Mouse (Mus musculus) heart, postnatal 4 days (tissue): ENCODE measurements at regions not wholly inside any gene's neighbourhood (a gene's known extent, or its start where the extent isn't known, plus 50 kb on each side); places are given as distances from the start of the nearest gene placed in this dataset.
"Not testable (repeated sequence)": the region's sequence is repeated elsewhere in the genome, so short reads cannot be mapped to it uniquely, and the experiment has no call there.

Experiments used
- DNase-seq: peaks from one replicate; pipeline ENCODE4 v3.0.0; 2021

DNA sequence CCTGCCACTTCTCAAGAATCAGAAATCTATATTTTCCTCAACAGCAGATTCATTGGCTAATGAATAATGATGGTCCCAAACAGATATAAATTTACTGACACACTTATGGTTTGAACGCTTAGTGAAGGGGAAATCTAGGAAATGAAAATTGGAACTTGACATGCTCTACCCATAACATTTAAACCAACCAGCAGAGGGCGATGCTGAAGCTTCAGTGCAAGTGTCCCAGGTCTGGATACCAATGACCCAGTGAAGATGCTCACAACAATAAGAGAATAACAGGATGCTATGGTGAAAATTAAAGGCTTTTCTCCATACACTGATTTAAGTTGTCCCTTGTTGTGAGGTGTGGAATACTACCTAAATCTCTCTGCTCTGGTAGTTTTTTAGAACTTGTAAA, 236.0 kb upstream of the Rorb start:
- peak; percentile 19 for DNase-seq

DNA sequence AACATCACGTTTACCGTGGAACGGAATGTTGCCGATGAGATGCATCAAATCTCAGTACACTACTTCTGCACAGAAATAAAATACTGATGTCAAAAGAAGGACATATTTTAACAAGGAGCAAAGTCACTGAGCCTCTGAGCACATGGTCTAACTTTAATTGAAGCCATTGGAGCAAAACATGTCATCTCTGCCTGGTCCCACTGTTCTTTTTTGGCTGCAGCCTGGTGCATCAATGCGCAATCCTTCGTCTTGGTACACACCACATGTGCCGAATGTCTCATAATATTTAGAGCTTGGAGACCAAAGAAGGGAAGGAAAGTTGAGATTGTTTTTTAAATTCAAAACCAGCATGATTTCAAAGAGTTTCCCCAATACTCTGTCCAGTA, 233.4 kb upstream of the Rorb start:
- DNase-seq, result no peak

- DNase-seq, result peak; percentile 11
Measured at GRCm38 (mm10) chr19:19343702-19344425, 232.9 kb upstream of the Rorb start.

DNA sequence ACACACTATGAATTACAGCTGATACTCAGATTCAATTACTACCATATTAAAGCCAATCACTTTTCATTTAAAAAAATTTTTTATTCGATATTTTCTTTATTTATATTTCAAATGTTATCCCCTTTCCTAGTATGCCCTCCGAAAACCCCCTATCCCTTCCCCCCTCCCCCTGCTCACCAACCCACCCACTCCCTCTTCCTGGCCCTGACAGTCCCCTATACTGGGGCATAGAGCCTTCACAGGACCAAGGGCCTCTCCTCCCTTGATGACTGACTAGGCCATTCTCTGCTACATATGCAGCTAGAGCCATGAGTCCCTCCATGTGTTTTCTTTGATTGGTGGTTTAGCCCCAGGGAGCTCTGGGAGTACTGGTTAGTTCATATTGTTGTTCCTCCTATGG, 196.1 kb upstream of the Rorb start:
- not testable (repeated sequence) for DNase-seq

DNA sequence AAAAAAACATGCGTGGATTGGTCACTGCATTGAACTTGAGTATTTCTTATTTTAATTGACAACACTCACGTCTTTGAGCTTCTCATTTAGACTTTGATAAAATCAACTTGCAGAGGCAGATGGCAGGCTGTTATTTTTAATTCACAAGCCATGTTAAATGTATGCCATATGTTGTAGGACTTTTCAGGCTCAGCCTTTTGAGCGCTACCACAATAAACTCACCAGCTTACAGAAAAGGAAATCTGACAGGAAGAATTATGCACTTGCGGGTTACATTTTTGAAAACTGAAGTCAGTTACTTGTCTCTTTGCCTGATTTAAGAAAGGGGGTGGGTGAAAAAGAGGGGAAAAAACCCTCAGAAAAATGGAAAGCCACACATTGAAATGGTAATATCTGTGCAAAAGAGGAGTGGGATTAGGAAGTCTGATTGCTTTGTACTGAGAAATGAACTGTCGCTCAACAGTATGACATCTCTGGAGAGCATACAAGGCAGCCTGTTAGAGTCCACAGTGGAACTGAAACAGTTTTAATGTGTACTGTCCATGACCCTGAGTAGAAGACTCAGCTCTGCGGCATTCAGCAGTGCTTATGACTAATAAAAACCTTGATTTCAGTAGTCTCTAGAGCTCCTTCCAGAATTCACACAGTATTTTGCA, 195.6 kb upstream of the Rorb start:
- no peak for DNase-seq

GRCm38 (mm10) chr19:19285864-19286263, 174.9 kb upstream of the Rorb start:
- DNase-seq, result not testable (repeated sequence)

GRCm38 (mm10) chr19:19246837-19247560, 136.0 kb upstream of the Rorb start:
- DNase-seq, result no peak

GRCm38 (mm10) chr19:19229305-19229994, 118.5 kb upstream of the Rorb start:
- DNase-seq, result no peak

- no peak for DNase-seq
Measured at GRCm38 (mm10) chr19:19220826-19221225, 109.8 kb upstream of the Rorb start.

DNA sequence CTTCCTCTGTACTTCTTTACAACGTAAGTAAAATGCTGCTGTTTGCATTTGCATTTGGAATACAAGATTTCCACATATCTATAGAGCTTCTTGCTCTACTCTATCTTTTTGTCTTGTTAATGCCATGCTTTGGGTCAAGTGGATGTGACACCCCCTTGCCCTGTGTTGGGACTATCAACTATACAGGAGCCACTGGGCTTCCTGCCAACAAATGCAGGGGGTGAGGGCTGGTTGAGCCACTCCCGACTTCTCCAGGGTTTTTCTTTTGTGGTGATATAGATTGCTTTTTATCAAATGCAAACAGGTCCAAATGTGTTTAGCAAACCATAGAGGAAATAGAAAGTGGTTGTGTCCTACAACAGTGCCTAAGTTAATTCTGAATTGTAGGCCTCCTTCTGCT, 108.4 kb upstream of the Rorb start:
- DNase-seq, result peak; percentile 9

- no peak for DNase-seq
Measured at GRCm38 (mm10) chr19:19218700-19219099, 107.7 kb upstream of the Rorb start.

- DNase-seq, result peak; percentile 7
Measured at GRCm38 (mm10) chr19:19199534-19199933, 88.5 kb upstream of the Rorb start.

GRCm38 (mm10) chr19:19198780-19199179, 87.8 kb upstream of the Rorb start:
- DNase-seq, result no peak

- no peak for DNase-seq
Measured at GRCm38 (mm10) chr19:19194728-19195127, 83.7 kb upstream of the Rorb start.

DNA sequence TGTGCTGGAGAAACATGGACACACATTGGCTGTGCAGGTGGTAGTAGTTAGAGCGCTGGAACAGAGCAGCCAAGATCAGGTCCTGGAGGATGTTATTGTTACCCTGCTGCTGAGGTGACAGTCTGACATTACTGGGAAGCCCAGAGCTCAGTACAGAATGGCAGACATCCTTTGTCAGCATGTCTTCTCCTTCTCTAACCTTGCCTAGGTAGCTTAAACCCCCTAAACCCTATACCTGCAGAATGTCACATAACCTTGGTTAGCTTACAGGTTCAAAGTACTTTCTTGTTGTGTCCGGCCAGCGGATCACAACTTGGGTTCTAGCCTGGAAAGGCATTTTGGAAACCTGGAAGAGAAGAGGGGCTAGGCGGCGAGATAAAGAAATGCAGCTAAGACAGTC, 83.3 kb upstream of the Rorb start:
- DNase-seq, result no peak

DNA sequence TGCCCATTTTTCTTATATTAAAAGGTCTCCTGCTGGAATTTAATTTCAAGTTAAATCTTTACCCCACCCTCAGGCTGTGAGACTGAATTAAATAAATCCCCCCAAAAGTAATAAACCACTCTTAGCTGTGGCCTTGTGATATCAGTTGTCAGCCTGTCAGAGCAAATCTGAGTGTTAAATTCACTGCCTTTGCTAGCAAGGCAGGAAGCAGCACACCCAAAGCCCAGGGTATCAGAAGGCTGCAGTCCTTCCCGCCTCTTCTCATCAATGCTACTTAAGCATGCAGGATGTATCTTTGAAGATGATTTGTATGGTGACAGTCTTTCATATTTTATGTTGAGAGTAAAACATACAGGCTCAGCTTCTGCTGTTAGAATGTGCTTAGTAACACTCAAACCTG, 61.8 kb upstream of the Rorb start:
- no peak for DNase-seq

DNA sequence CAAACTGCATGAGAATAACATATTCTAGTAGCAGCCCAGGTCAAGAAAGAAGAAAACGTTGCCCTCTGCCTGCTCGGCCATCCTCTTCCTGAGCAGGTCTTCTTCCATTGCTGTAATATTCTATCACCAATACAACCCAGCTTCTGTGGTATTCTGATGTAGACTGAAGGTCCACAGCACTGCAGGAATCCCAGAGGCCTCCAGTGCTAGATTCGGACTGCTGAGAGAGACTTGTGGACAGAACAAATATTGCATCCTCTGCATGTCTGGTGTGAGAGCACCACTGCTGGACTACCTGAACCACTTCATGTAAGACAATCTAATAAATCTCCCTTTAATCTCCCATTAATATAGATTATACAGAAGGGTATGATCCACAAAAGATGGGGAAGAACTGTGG, 59.8 kb upstream of the Rorb start:
- no peak for DNase-seq
